Comparison of ENCODE assay signal across 9 mouse cellular contexts in genomic region chr11:83064946-83065345, GRCm38 (mm10). TPM values are rescaled to one million over a fixed set of nuclear protein-coding genes. Genes with fewer than 3 reads are reported as not detected.
DNase-seq lines count a peak whose midpoint lies in the region; ATAC-seq lines count a peak whose summit lies in the region.
"Had no signal": no experiment of that assay in that cellular context is flagged by ENCODE, and none has a peak within 500 bp of the region (broad histone marks: within the 10 kb centered on the region; RNA-seq: fewer than 3 reads in every experiment).

Gene Slfn2, plus strand, starts transcription at chr11:83065112.

- H3K4me2 ChIP-seq in embryonic facial prominence, embryonic 13.5 days, result no peak within 1 kb of the TSS
- H3K4me2 ChIP-seq: neural tube, embryonic 13.5 days had no signal

- 81% methylated on average over 2 of the region's 2 CpGs for WGBS in embryonic facial prominence, embryonic 13.5 days
- 67% methylated on average over 2 of the region's 2 CpGs for WGBS in embryonic facial prominence, embryonic 10.5 days
- WGBS in limb, embryonic 10.5 days, result 87% methylated on average over 2 of the region's 2 CpGs

- peaks cover 6% of the 10 kb centered on the region; the same call in 1 of the 2 replicates for H3K27me3 ChIP-seq in embryonic facial prominence, embryonic 13.5 days
- no peaks in the 10 kb centered on the region for H3K27me3 ChIP-seq in embryonic facial prominence, embryonic 10.5 days (replicated peaks; ENCODE audit: low read depth, poor library complexity, severe bottlenecking)
- peaks cover 12% of the 10 kb centered on the region; the same call in 1 of the 2 replicates for H3K27me3 ChIP-seq in limb, embryonic 10.5 days (ENCODE audit: low read depth, poor library complexity, severe bottlenecking)
- H3K27me3 ChIP-seq: neural tube, embryonic 13.5 days had no signal

- no peak for DNase-seq in embryonic facial prominence, embryonic 10.5 days (ENCODE audit: low spot score)
- no peak for DNase-seq in cerebellum, postnatal 36 days
- no peak for DNase-seq in limb, embryonic 10.5 days (ENCODE audit: low spot score)
- DNase-seq in layer of hippocampus, postnatal 10 days (ENCODE audit: low spot score in 2 of 2), result no peak

- H3K36me3 ChIP-seq in embryonic facial prominence, embryonic 13.5 days, result no peaks in the 10 kb centered on the region
- H3K36me3 ChIP-seq in embryonic facial prominence, embryonic 10.5 days (replicated peaks), result no peaks in the 10 kb centered on the region
- no peaks in the 10 kb centered on the region for H3K36me3 ChIP-seq in limb, embryonic 10.5 days
- H3K36me3 ChIP-seq: neural tube, embryonic 13.5 days had no signal

- peaks cover 10% of the 10 kb centered on the region; the same call in 1 of the 2 replicates for H3K4me1 ChIP-seq in embryonic facial prominence, embryonic 13.5 days
- H3K4me1 ChIP-seq in embryonic facial prominence, embryonic 10.5 days, result no peaks in the 10 kb centered on the region
- H3K4me1 ChIP-seq in limb, embryonic 10.5 days, result no peaks in the 10 kb centered on the region
- H3K4me1 ChIP-seq: neural tube, embryonic 13.5 days had no signal

- no peaks in the 10 kb centered on the region for H3K9me3 ChIP-seq in embryonic facial prominence, embryonic 13.5 days
- H3K9me3 ChIP-seq in embryonic facial prominence, embryonic 10.5 days, result no peaks in the 10 kb centered on the region
- no peaks in the 10 kb centered on the region for H3K9me3 ChIP-seq in limb, embryonic 10.5 days (replicated peaks)
- H3K9me3 ChIP-seq: neural tube, embryonic 13.5 days had no signal

- H3K9ac ChIP-seq in embryonic facial prominence, embryonic 13.5 days, result no peak within 1 kb of the TSS
- H3K9ac ChIP-seq: neural tube, embryonic 13.5 days had no signal

- H3K4me3 ChIP-seq in embryonic facial prominence, embryonic 13.5 days, result peak within 1 kb of the TSS; percentile 3; the same call in 1 of the 2 replicates
- no peak within 1 kb of the TSS for H3K4me3 ChIP-seq in embryonic facial prominence, embryonic 10.5 days
- no peak within 1 kb of the TSS for H3K4me3 ChIP-seq in limb, embryonic 10.5 days
- H3K4me3 ChIP-seq: neural tube, embryonic 13.5 days had no signal

- H3K27ac ChIP-seq in embryonic facial prominence, embryonic 13.5 days, result no peak within 1 kb of the TSS
- no peak within 1 kb of the TSS for H3K27ac ChIP-seq in embryonic facial prominence, embryonic 10.5 days (replicated peaks)
- no peak within 1 kb of the TSS for H3K27ac ChIP-seq in limb, embryonic 10.5 days
- H3K27ac ChIP-seq: neural tube, embryonic 13.5 days had no signal

- ATAC-seq in embryonic facial prominence, embryonic 13.5 days (ENCODE audit: insufficient number of reproducible peaks, insufficient read depth, low FRiP score, low TSS enrichment, low read depth), result no peak
- peak; percentile 63 for ATAC-seq in CD4-positive, CD25-positive, alpha-beta regulatory T cell, adult 4 months
- peak; percentile 56 for ATAC-seq in inflammation-experienced regulatory T-cells, adult 6 months
- ATAC-seq in neutrophil, adult 5-6 weeks (ENCODE audit: extremely low read depth, insufficient number of reproducible peaks, low FRiP score, poor library complexity, severe bottlenecking), result peak; percentile 20; the same call in 1 of the 2 replicates

RNA-seq across cellular contexts. Expression of gene Slfn2, which starts in this region (rescaled TPM):
- polyA plus RNA-seq in embryonic facial prominence, embryonic 13.5 days (2015; fragmentation: Nextera tagmentation; extraction: Ambion mirVana), result 3.3 and 4.8 TPM in 2 replicates
- polyA plus RNA-seq in embryonic facial prominence, embryonic 10.5 days (2016; fragmentation: Nextera tagmentation; extraction: Ambion mirVana), result 0.64 and 0.97 TPM in 2 replicates
- polyA plus RNA-seq in CD4-positive, CD25-positive, alpha-beta regulatory T cell, adult 4 months (2017; shearing (Covaris generic)), result 100 to 1,000 TPM; 806 to 834 TPM
- 100 to 1,000 TPM; 817 to 952 (median 818) TPM for polyA plus RNA-seq in inflammation-experienced regulatory T-cells, adult 6 months (2017; shearing (Covaris generic))
- 1,322 and 1,334 TPM in 2 replicates for total RNA-seq in neutrophil, adult 5-6 weeks (2017)
- polyA plus RNA-seq in limb, embryonic 10.5 days (2016; fragmentation: Nextera tagmentation; extraction: Ambion mirVana), result 0.34 and 1.2 TPM in 2 replicates
- total RNA-seq in layer of hippocampus, postnatal 10 days (2021), result under 1 TPM; 0.27 to 0.64 TPM

Comparison
In these comparisons a context has a peak if more than half of its experiments do, and no peak if none do; other contexts are left out.
1. RNA of gene Slfn2 (total RNA-seq): 1,322 to 1,334 TPM in neutrophil, adult 5-6 weeks; 0.27 to 0.64 TPM in layer of hippocampus, postnatal 10 days; every median in the first group is over 100 times any median in the second.
2. RNA of gene Slfn2 (polyA plus RNA-seq): 806 to 834 TPM in CD4-positive, CD25-positive, alpha-beta regulatory T cell, adult 4 months and 817 to 952 TPM in inflammation-experienced regulatory T-cells, adult 6 months; 3.3 to 4.8 TPM in embryonic facial prominence, embryonic 13.5 days, 0.34 to 1.2 TPM in limb, embryonic 10.5 days and 0.64 to 0.97 TPM in embryonic facial prominence, embryonic 10.5 days; every median in the first group is over 100 times any median in the second.